Mouse (Mus musculus) WW6 (cell line): ENCODE data around the gene Ubtf.

Experiments
- DNase-seq: peaks from one replicate; pipeline ENCODE4 v3.0.0-alpha.2; 2013; ENCODE audit warnings: low read depth, low spot score

Ubtf gene

GRCm38 (mm10) chr11:102266631-102267355 lies 52.7 kb downstream of the Ubtf start:
- no peak for DNase-seq

GRCm38 (mm10) chr11:102265816-102266215 lies 53.7 kb downstream of the Ubtf start:
- no peak for DNase-seq

- no peak for DNase-seq
Measured at GRCm38 (mm10) chr11:102263211-102263610, 56.3 kb downstream of the Ubtf start.

GRCm38 (mm10) chr11:102258521-102258920 lies 61.0 kb downstream of the Ubtf start:
- no peak for DNase-seq

GRCm38 (mm10) chr11:102258095-102258494 lies 61.4 kb downstream of the Ubtf start:
- DNase-seq: no peak

GRCm38 (mm10) chr11:102257514-102257913 lies 62.0 kb downstream of the Ubtf start:
- DNase-seq: no peak
